ENCODE assay signal across 8 mouse cellular contexts in genomic region chr15:85336301-85336991, GRCm38 (mm10). TPM values are rescaled to one million over a fixed set of nuclear protein-coding genes. Genes with fewer than 3 reads are reported as not detected.
DNase-seq lines count a peak whose midpoint lies in the region; ATAC-seq and TF ChIP-seq lines count a peak whose summit lies in the region.

No protein-coding gene starts in this region.

- DNase-seq in gastrocnemius, adult 8-10 months (ENCODE audit: low spot score in 2 of 2), result peak; percentile 25 to 37
- peak; percentile 67 for DNase-seq in hindlimb bud, embryonic 11.5 days (ENCODE audit: extremely low spot score, low read depth, low spot score)
- DNase-seq in left cerebral cortex, adult 8-10 months (ENCODE audit: low spot score in 2 of 2), result peak; percentile 72 to 80
- peak; percentile 79 for DNase-seq in right cerebral cortex, adult 18-20 months
- DNase-seq in urinary bladder, adult 2 months (ENCODE audit: low spot score), result peak; percentile 79

- peak overlapping the region; percentile 72 for H3K4me3 ChIP-seq in cortical plate, adult 2 months (ENCODE audit: insufficient read depth, low read length)

- no peak for TF ChIP-seq CTCF in cortical plate, adult 2 months (IDR thresholded peaks at IDR 0.05; ENCODE audit: extremely low read depth, insufficient read depth, low read length)

- peaks cover 5% of the 10 kb centered on the region for H3K4me1 ChIP-seq in cortical plate, adult 2 months (ENCODE audit: control insufficient read depth, insufficient read depth, low read length)

- ATAC-seq in activated CD4-positive, CD25-positive, alpha-beta regulatory T cell, adult 4 months, result peak; percentile 87
- peak; percentile 78 for ATAC-seq in megakaryocyte, adult 5-6 weeks (ENCODE audit: poor library complexity, severe bottlenecking)

- TF ChIP-seq POLR2A in cortical plate, adult 2 months (IDR thresholded peaks at IDR 0.05; ENCODE audit: extremely low read depth, insufficient read depth, low read length), result peak; percentile 94

- H3K27ac ChIP-seq in cortical plate, adult 2 months (ENCODE audit: insufficient read depth, low read length), result peak overlapping the region; percentile 90

RNA-seq across cellular contexts. Expression of gene Atxn10, which starts 0.4 kb away (rescaled TPM):
- 100 to 1,000 TPM; 119 to 138 TPM for polyA plus RNA-seq in activated CD4-positive, CD25-positive, alpha-beta regulatory T cell, adult 4 months (2017; shearing (Covaris generic))
- 221 and 234 TPM in 2 replicates for polyA plus RNA-seq in cortical plate, adult 2 months (2012; rRNA removed)
- total RNA-seq in gastrocnemius, adult 8-10 months (2022), result 10 to 100 TPM; 26.0 to 27.9 (median 27.0) TPM
- total RNA-seq in left cerebral cortex, adult 8-10 months (2022), result 100 to 1,000 TPM; 256 to 275 (median 265) TPM
- 167 and 180 TPM in 2 replicates for total RNA-seq in megakaryocyte, adult 5-6 weeks (2015)
- 103 and 104 TPM in 2 replicates for total RNA-seq in megakaryocyte, adult 5-6 weeks (2017)
- 119 and 122 TPM in 2 replicates for polyA plus RNA-seq in urinary bladder, adult 2 months (2012; rRNA removed)

Comparison
In these comparisons a context has a peak if more than half of its experiments do, and no peak if none do; other contexts are left out.
1. Peak in every context shown above with its lines: DNase-seq, ATAC-seq, H3K4me3 ChIP-seq and H3K27ac ChIP-seq.